Mouse (Mus musculus) central nervous system, embryonic 11.5 days (tissue): Measurements from ENCODE around the gene Uts2. TPM values are rescaled to one million over a fixed set of nuclear protein-coding genes. Genes with fewer than 3 reads are reported as not detected.

Source experiments
- polyA plus RNA-seq: library from polyadenylated mRNA; depleted of rRNA; stranded (reverse); fragments of >200 nt; gene quantifications from 2 replicates; pipeline ENCODE4 v1.2.3, GENCODE M21; 2012; rRNA removed

Gene Uts2
- polyA plus RNA-seq = not detected in 2 replicates

DNA sequence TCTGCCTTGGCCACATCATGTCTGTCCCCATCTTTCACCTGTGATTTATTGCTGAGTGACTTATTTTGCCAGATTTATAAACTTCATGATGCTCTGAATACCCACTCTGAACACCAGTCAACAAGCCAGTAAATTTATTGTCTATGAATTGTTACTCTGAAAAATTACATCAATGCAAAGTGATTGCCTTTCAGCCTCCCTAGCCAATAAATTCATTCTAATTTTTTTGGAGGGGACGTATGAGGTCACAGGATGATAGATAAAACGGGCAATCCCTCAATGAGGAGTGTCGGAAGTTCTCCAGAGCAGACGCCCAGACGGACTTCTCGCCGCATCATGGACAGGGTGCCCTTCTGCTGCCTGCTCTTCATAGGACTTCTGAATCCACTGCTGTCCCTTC is at the start of gene Uts2:
Uts2 (plus strand) TSS at position 301 of the 400 bp plus-strand sequence.

DNA sequence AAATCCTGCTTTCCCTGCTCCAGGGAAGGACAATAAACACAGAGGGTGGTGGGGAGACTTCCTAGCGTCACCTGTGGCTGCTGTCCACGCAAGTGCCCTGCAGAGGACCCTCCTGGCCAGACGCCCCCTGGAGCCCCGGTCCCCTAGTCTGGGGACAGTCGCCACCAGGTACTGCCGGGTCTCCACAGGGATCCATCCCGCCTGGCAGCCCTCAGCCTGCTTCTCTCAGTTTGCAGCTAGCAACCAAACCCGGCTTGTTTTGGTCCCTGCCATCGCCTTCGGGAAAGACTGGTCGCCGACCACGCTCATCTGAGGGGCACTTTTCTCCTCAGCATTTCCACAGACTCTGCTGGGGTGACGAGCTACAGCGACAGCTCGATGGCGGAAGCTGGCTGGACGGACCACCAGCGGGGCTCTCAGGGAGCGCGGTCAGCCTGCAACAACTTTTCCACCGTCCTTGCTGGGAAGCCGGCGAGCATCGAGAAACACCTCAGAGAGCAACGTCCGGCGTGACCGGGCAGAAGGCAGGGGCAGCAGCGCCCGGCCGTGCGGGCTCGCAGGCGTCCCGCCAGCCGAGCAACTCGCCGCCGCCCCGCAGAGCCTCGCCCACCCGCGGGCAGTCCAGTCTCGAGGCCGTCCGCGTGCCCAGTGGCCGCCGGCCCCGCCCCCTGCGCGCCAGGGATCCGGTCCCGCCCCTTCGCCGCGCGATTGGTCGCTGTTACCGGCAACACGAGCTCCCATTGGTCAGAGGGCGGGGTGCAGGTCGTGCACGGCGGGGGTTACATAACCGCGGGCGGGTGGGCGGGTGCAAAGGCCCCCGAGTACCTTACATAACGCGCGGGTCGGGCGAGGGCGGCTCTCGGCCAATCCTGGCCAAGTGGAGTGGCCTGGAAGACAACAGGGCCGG is 47.4 kb downstream of the Uts2 start, which contains the start of gene Per3:
Per3 (minus strand) TSS at position 629 of the 907 bp plus-strand sequence.

Other genes with a start within 250 kb of the Uts2 start
- gene Errfi1, start 143.2 kb upstream of the Uts2 start, polyA plus RNA-seq = 12.5 and 23.0 TPM in 2 replicates
- gene Park7, start 82.7 kb upstream of the Uts2 start, polyA plus RNA-seq = 340 and 411 TPM in 2 replicates
- 0.16 and 0.40 TPM in 2 replicates for gene Tnfrsf9, start 82.5 kb upstream of the Uts2 start, polyA plus RNA-seq
- gene Per3, start 47.6 kb downstream of the Uts2 start, polyA plus RNA-seq = 5.5 and 6.8 TPM in 2 replicates
- 88.3 and 95.8 TPM in 2 replicates for gene Vamp3, start 60.9 kb downstream of the Uts2 start, polyA plus RNA-seq
- gene Gm13090, start 92.5 kb downstream of the Uts2 start, polyA plus RNA-seq = not detected in 2 replicates